Mouse (Mus musculus) hematopoietic multipotent progenitor cell, adult 10-12 weeks (in vitro differentiated cells): Measurements from ENCODE around the gene Peg3. TPM values are rescaled to one million over a fixed set of nuclear protein-coding genes. Genes with fewer than 3 reads are reported as not detected.

Source experiments
- polyA plus RNA-seq: library from polyadenylated mRNA; stranded (reverse); fragments of >175 nt; gene quantifications from 2 replicates; pipeline ENCODE4 v1.2.3, GENCODE M21; 2012; ENCODE audit warnings: low replicate concordance

Gene Peg3
- polyA plus RNA-seq: 0.05 and 0.06 TPM in 2 replicates

DNA sequence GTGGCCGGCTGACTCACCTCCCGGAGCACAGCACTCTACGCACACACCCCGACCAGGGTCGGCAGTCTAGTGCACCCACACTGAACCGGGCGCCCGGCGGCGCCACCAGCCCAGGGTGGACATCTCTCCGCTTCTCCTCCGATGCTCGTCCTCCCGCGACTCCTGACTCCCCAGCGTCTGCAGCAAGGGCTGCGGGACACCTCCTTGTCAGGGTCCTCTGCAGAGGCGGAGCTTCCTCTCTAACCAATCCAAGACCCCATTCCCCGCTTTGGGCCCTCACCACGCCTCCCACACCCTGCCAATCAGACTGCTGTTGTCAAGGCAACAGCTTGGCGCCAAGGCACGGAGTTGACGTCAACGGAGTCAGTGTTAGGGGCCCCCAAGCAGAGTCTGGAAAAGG is at the start of gene Peg3, which contains the start of gene Usp29:
Peg3 (minus strand) TSS at position 191 of the 400 bp plus-strand sequence.
Usp29 (plus strand) TSS at position 338 of the 400 bp plus-strand sequence.

DNA sequence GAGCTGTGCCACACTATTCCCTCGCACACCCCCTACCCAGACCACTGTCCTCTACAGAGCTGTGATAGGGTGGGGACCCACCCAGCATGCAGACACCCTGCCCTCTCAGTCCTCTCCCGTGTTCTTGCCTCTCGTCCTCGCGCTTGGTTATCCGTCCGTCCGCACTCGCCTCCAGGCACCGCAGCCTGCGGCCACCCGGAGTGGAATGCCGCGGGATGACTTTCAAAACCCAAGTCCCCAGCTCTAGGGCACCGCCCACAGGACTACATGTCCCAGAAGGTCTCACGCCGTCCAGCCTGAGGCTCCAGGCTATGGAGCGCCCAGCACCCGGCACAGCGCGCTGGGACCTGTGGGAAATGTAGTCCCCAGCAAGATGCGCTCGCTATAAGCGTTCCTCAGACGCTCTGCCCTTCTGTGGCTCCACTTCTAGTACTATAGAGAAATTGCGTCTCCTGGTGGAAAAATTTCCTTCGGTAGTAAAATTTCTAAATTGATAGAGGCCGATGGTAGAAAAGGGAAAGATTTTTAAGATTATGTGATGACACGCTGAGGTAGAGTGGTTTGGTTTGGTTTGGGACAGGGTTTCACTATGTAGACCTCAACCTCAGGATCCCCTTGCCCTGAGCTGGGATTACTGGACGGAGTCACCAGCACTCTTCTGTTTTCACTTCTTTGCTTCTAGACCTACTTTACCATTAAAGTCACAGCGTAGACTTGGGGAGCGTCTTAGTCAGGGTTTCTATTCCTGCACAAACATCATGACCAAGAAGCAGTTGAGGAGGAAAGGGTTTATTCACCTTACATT is 33.8 kb downstream of the Peg3 start, which contains the start of gene Zim1:
Zim1 (minus strand) TSS at position 210 of the 805 bp plus-strand sequence.

Other genes starting within 250 kb of the Peg3 start
- gene Olfr5, start 243.5 kb downstream of the Peg3 start, polyA plus RNA-seq: not detected in 2 replicates
- gene Olfr1347, start 230.7 kb downstream of the Peg3 start, polyA plus RNA-seq: not detected in 2 replicates
- not detected in 2 replicates for gene Olfr1348, start 221.7 kb downstream of the Peg3 start, polyA plus RNA-seq
- not detected in 2 replicates for gene Olfr1349, start 207.5 kb downstream of the Peg3 start, polyA plus RNA-seq
- gene Olfr1350, start 165.6 kb downstream of the Peg3 start, polyA plus RNA-seq: not detected in 2 replicates
- gene Zim1, start 34.0 kb downstream of the Peg3 start, polyA plus RNA-seq: not detected in 2 replicates
- not detected in 2 replicates for gene Usp29, start 147 bp upstream of the Peg3 start, polyA plus RNA-seq